Mouse (Mus musculus): ENCODE data around the gene Gm10401. TPM values are rescaled to one million over a fixed set of nuclear protein-coding genes. Genes with fewer than 3 reads are reported as not detected.

The Gm10401 gene
- total RNA-seq, 2 experiments from 2014 or later = not detected

GRCm38 (mm10) chr5:115060067-115060695 is 37.9 kb downstream of the Gm10401 start:
- TF ChIP-seq CTCF (IDR thresholded peaks at IDR 0.05) = no peak
- no peak for DNase-seq
- Histone ChIP-seq H3K27ac (no peak overlapping the region), H3K4me3 (no peak overlapping the region)
- intact Hi-C loops (cut with DNase I) = no loop called here

GRCm38 (mm10) chr5:115058584-115059297 is 39.4 kb downstream of the Gm10401 start:
- intact Hi-C loops (cut with DNase I) = no loop called here
- DNase-seq = no peak
- no peak overlapping the region for H3K27ac ChIP-seq
- H3K4me3 ChIP-seq = no peak overlapping the region
- no peak for TF ChIP-seq CTCF (IDR thresholded peaks at IDR 0.05)

GRCm38 (mm10) chr5:115057153-115057552 is 40.9 kb downstream of the Gm10401 start:
- Histone ChIP-seq H3K4me3 (no peak overlapping the region), H3K27ac (no peak overlapping the region)
- DNase-seq = no peak
- intact Hi-C loops (cut with DNase I) = no loop called here
- no peak for TF ChIP-seq CTCF (IDR thresholded peaks at IDR 0.05)

- intact Hi-C loops (cut with DNase I) = no loop called here
- Histone ChIP-seq H3K27ac (no peak overlapping the region), H3K4me3 (no peak overlapping the region)
- TF ChIP-seq CTCF (IDR thresholded peaks at IDR 0.05) = no peak
- no peak for DNase-seq
Measured at GRCm38 (mm10) chr5:115055418-115055817, 42.7 kb downstream of the Gm10401 start.

GRCm38 (mm10) chr5:115053791-115054396 is 44.2 kb downstream of the Gm10401 start:
- DNase-seq = no peak
- Histone ChIP-seq H3K4me3 (no peak overlapping the region), H3K27ac (no peak overlapping the region)
- intact Hi-C loops (cut with DNase I) = no loop called here
- no peak for TF ChIP-seq CTCF (IDR thresholded peaks at IDR 0.05)

GRCm38 (mm10) chr5:115052546-115052945 is 45.5 kb downstream of the Gm10401 start:
- TF ChIP-seq CTCF (IDR thresholded peaks at IDR 0.05) = no peak
- no peak for DNase-seq
- H3K27ac ChIP-seq = no peak overlapping the region
- H3K4me3 ChIP-seq = no peak overlapping the region
- intact Hi-C loops (cut with DNase I) = no loop called here

DNA sequence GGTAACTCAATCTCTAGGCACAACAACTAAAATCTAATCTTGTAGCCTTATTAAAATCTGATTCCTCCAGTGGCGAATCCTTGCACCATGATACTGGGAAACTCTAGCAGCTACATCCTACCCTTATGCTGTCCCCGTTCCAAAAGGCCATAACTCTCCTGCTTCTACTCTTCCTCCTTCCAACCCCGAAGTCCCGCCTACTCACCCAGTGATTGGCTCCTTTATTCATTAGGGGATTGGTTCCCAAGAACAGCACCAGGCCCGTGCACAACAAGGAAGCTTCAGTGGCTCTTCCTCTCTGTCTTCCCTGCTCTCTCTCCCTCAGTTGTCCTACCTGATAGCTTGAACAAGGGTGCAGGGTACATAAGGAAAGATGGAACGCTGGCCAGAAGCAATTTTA is 47.3 kb downstream of the Gm10401 start:
- Histone ChIP-seq H3K4me3 (no peak overlapping the region), H3K27ac (no peak overlapping the region)
- no peak for DNase-seq
- TF ChIP-seq CTCF (IDR thresholded peaks at IDR 0.05) = no peak
- intact Hi-C loops (cut with DNase I) = no loop called here

DNA sequence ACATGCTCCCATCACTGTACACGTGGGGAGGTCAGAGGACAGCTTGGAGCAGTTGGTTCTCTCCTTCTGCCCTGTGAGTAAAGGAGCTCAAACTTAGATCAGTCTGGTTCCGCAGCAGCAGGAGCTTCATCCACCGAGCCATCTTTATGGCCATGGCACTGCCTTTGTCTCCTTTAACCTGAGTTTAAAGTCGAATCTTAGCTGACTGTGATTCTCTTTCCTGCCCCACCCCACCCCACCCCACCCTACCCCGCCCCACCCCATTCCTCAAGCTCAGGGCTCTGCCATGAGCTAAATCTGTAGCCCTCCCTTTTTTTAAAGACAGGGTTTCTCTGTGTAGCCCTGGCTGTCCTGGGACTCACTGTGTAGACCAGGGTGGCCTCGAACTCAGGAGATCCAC is 48.4 kb downstream of the Gm10401 start:
- DNase-seq = no peak
- TF ChIP-seq CTCF (IDR thresholded peaks at IDR 0.05) = no peak
- intact Hi-C loops (cut with DNase I) = loop anchor here (5.0 kb wide), 1 partner anchor 37 kb away; the partner anchor contains the start of gene Sppl3
- Histone ChIP-seq H3K27ac (no peak overlapping the region), H3K4me3 (no peak overlapping the region)

Other genes starting within 250 kb of the Gm10401 start
- not detected for gene 4930519G04Rik, start 244.6 kb downstream of the Gm10401 start, total RNA-seq (2021)
- gene Gm9936, start 239.6 kb downstream of the Gm10401 start, total RNA-seq (2021) = not detected
- gene Oasl2, start 201.4 kb downstream of the Gm10401 start, total RNA-seq (2021) = 1 to 10 TPM; 1.1 to 2.0 TPM
- under 1 TPM in 1 of 2 experiments, not detected in 1; 0.64 TPM for gene Oasl1, start 175.1 kb downstream of the Gm10401 start, total RNA-seq (2021)
- gene 2210016L21Rik, start 156.1 kb downstream of the Gm10401 start, total RNA-seq (2021) = 10 to 100 TPM; 24.7 to 26.6 TPM
- not detected for gene Hnf1a, start 127.2 kb downstream of the Gm10401 start, total RNA-seq (2021)
- gene Sppl3, start 87.2 kb downstream of the Gm10401 start, total RNA-seq (2021) = 10 to 100 TPM; 20.1 to 20.8 TPM
- gene Acads, start 21.1 kb upstream of the Gm10401 start, total RNA-seq (2021) = 10 to 100 TPM; 49.9 to 81.7 TPM
- gene Unc119b, start 36.7 kb upstream of the Gm10401 start, total RNA-seq (2021) = 10 to 100 TPM; 11.8 to 15.7 TPM
- 100 to 1,000 TPM; 138 to 200 TPM for gene Mlec, start 59.9 kb upstream of the Gm10401 start, total RNA-seq (2021)
- gene Cabp1, start 96.1 kb upstream of the Gm10401 start, total RNA-seq (2021) = 1 to 10 TPM in 1 of 2 experiments, under 1 TPM in 1; 0.79 to 1.5 TPM
- 10 to 100 TPM; 27.8 to 51.7 TPM for gene Pop5, start 137.5 kb upstream of the Gm10401 start, total RNA-seq (2021)
- 100 to 1,000 TPM; 269 to 274 TPM for gene Rnf10, start 174.6 kb upstream of the Gm10401 start, total RNA-seq (2021)
- 100 to 1,000 TPM in 1 of 2 experiments, 10 to 100 TPM in 1; 63.8 to 112 TPM for gene Coq5, start 181.4 kb upstream of the Gm10401 start, total RNA-seq (2021)
- gene Dynll1, start 202.7 kb upstream of the Gm10401 start, total RNA-seq (2021) = 100 to 1,000 TPM in 1 of 2 experiments, 10 to 100 TPM in 1; 48.4 to 115 TPM
- 10 to 100 TPM in 1 of 2 experiments, 1 to 10 TPM in 1; 9.3 to 12.1 TPM for gene Srsf9, start 228.9 kb upstream of the Gm10401 start, total RNA-seq (2021)
- 10 to 100 TPM; 22.2 to 28.0 TPM for gene Gatc, start 242.9 kb upstream of the Gm10401 start, total RNA-seq (2021)
- 10 to 100 TPM; 19.1 to 20.3 TPM for gene Triap1, start 242.9 kb upstream of the Gm10401 start, total RNA-seq (2021)